Mouse (Mus musculus): ENCODE measurements at regions not wholly inside any gene's neighbourhood (a gene's known extent, or its start where the extent isn't known, plus 50 kb on each side); places are given as distances from the start of the nearest gene placed in this dataset.

DNA sequence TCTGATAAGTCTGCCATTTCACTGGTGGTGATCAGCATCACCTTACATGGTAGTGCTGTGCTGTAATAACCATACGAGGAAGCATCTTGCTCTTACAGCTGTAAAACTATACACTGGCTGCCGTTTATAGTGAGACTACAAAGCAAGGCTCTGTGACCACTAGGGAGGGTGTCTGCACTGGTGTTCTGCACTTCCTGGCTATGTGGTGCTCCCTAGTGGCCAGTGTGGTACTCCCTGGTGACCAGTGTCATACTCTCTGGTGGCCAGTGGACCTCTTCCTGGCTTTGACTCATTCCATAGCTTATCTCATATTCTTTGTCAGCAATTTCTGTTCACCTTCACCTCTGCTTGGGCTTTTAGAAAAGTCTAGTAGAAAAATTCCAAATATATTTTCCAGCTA is 114.7 kb upstream of the Lsm14a start:
- TF ChIP-seq MAZ (IDR thresholded peaks at IDR 0.05; ENCODE audit: low read depth, low read length) (no peak), ELF1 (IDR thresholded peaks at IDR 0.05; ENCODE audit: low read depth, low read length) (0 out of 2 replicates have a peak, but pooled peaks have one; percentile 33), POLR2A (IDR thresholded peaks at IDR 0.05; ENCODE audit: low read depth, low read length) (no peak), MXI1 (IDR thresholded peaks at IDR 0.05; ENCODE audit: low read depth, low read length) (no peak), EP300 (IDR thresholded peaks at IDR 0.05; ENCODE audit: low read length) (no peak), NRF1 (IDR thresholded peaks at IDR 0.05; ENCODE audit: low read depth, low read length) (no peak), USF1 (IDR thresholded peaks at IDR 0.05; ENCODE audit: low read depth, low read length) (no peak), RAD21 (IDR thresholded peaks at IDR 0.05; ENCODE audit: low read depth, low read length) (peak; percentile 17), SMC3 (IDR thresholded peaks at IDR 0.05; ENCODE audit: low read depth, low read length) (peak; percentile 16; the same call in 1 of the 2 replicates), HCFC1 (IDR thresholded peaks at IDR 0.05; ENCODE audit: low read depth, low read length) (no peak), CTCF (conservative IDR thresholded peaks at IDR 0.05 in 1 of 2, IDR thresholded peaks at IDR 0.05 in 1 of 2; ENCODE audit: low read depth in 2 of 2, low read length in 2 of 2) (peak in 1 of 2 experiments; percentile 54; a peak in 2 of 4 replicates)
- no peaks in the 10 kb centered on the region for H3K9me3 ChIP-seq (replicated peaks; ENCODE audit: low read length)
- peak; percentile 19 for DNase-seq (ENCODE audit: extremely low read depth)
- in situ Hi-C loops (cut with MboI; ENCODE audit: low pct_ligation_motif_present, low pct_unique_long_range_greater_than_20kb, low sequenced_read_pairs): loop anchor here (25.0 kb wide), 1 partner anchor 154 kb away; the partner anchor contains the start of gene Kctd15
- dilution Hi-C loops (cut with MboI; ENCODE audit: extremely low pct_ligation_motif_present, extremely low pct_unique_long_range_greater_than_20kb, low sequenced_read_pairs): no loop called here
- no peaks in the 10 kb centered on the region for H3K79me2 ChIP-seq (replicated peaks; ENCODE audit: control insufficient read depth, extremely low read depth, insufficient read depth, poor library complexity, severe bottlenecking)
- no peaks in the 10 kb centered on the region; a peak in 1 of 4 replicates for H3K4me1 ChIP-seq (ENCODE audit: control insufficient read depth in 1 of 2, insufficient read depth in 2 of 2)
- H3K4me3 ChIP-seq (replicated peaks in 1 of 3; ENCODE audit: low read depth in 2 of 3, low read length in 2 of 3, poor library complexity in 1 of 3): no peak overlapping the region
- H3K4me2 ChIP-seq (ENCODE audit: insufficient read depth, low read depth, poor library complexity, severe bottlenecking): no peak overlapping the region
- H3K9ac ChIP-seq (ENCODE audit: insufficient read depth, low read depth): no peak overlapping the region
- H3K27me3 ChIP-seq (replicated peaks): no peaks in the 10 kb centered on the region
- no peak overlapping the region for H3K27ac ChIP-seq (ENCODE audit: insufficient read depth, low read depth)
- no peaks in the 10 kb centered on the region for H3K36me3 ChIP-seq (replicated peaks in 1 of 2; ENCODE audit: control insufficient read depth in 1 of 2, insufficient read depth in 1 of 2, low read length in 1 of 2)

DNA sequence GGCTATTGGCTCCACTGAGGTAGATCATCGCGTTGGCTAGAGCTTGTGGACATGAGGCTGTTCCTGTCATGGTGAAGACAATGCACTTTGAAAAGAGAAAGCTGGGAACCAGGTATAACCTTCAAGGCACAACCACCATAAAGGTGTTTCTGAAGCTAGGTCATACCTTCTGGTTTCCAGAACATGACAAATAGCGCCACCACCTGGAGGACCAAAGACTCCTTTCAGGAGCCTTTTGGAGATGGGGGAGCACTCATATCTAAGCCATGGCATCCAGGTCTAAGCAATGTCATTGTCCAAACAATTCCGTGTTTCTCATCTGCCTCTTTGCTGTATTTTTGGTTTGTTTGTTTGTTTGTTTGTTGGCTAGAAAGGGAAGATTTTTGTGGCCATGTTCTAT is 113.7 kb upstream of the Lsm14a start:
- Histone ChIP-seq H3K4me1 (ENCODE audit: control insufficient read depth in 1 of 2, insufficient read depth in 2 of 2) (no peaks in the 10 kb centered on the region; a peak in 1 of 4 replicates), H3K4me3 (replicated peaks in 1 of 3; ENCODE audit: low read depth in 2 of 3, low read length in 2 of 3, poor library complexity in 1 of 3) (no peak overlapping the region), H3K9me3 (replicated peaks; ENCODE audit: low read length) (no peaks in the 10 kb centered on the region), H3K4me2 (ENCODE audit: insufficient read depth, low read depth, poor library complexity, severe bottlenecking) (no peak overlapping the region), H3K36me3 (replicated peaks in 1 of 2; ENCODE audit: control insufficient read depth in 1 of 2, insufficient read depth in 1 of 2, low read length in 1 of 2) (no peaks in the 10 kb centered on the region), H3K27ac (ENCODE audit: insufficient read depth, low read depth) (no peak overlapping the region), H3K9ac (ENCODE audit: insufficient read depth, low read depth) (no peak overlapping the region), H3K79me2 (replicated peaks; ENCODE audit: control insufficient read depth, extremely low read depth, insufficient read depth, poor library complexity, severe bottlenecking) (no peaks in the 10 kb centered on the region), H3K27me3 (replicated peaks) (no peaks in the 10 kb centered on the region)
- dilution Hi-C loops (cut with MboI; ENCODE audit: extremely low pct_ligation_motif_present, extremely low pct_unique_long_range_greater_than_20kb, low sequenced_read_pairs) (no loop called here), in situ Hi-C loops (cut with MboI; ENCODE audit: low pct_ligation_motif_present, low pct_unique_long_range_greater_than_20kb, low sequenced_read_pairs) (loop anchor here (25.0 kb wide), 1 partner anchor 155 kb away; the partner anchor contains the start of gene Kctd15)
- TF ChIP-seq SMC3 (IDR thresholded peaks at IDR 0.05; ENCODE audit: low read depth, low read length) (peak; percentile 26), HCFC1 (IDR thresholded peaks at IDR 0.05; ENCODE audit: low read depth, low read length) (no peak), CTCF (conservative IDR thresholded peaks at IDR 0.05 in 1 of 2, IDR thresholded peaks at IDR 0.05 in 1 of 2; ENCODE audit: low read depth in 2 of 2, low read length in 2 of 2) (peak in 1 of 2 experiments; percentile 48; a peak in 2 of 4 replicates), RAD21 (IDR thresholded peaks at IDR 0.05; ENCODE audit: low read depth, low read length) (peak; percentile 20)
- peak; percentile 12 for DNase-seq (ENCODE audit: extremely low read depth)

DNA sequence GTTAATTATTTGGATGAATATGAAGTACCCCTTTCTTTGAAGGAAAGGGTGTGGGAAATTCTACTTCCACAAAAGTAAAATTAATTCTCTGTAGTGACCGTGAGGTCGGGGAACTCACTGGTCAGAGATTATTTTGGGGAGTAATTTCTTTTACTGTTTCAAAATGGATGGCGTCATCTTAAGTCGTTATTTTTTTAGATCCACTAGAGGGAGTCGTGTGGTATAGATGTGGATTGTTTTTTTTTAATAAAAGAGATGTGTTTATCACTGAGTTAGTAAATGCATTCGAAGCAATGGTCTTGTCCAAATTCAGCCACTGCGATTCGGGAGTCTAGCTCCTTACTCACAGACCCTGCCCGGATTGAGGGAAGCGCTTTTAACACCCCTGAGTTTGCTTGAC is 100.8 kb upstream of the Lsm14a start:
- H3K4me2 ChIP-seq (ENCODE audit: insufficient read depth, low read depth, poor library complexity, severe bottlenecking): no peak overlapping the region; the same call in 1 of the 2 replicates
- H3K36me3 ChIP-seq (replicated peaks in 1 of 2; ENCODE audit: control insufficient read depth in 1 of 2, insufficient read depth in 1 of 2, low read length in 1 of 2): no peaks in the 10 kb centered on the region
- dilution Hi-C loops (cut with MboI; ENCODE audit: extremely low pct_ligation_motif_present, extremely low pct_unique_long_range_greater_than_20kb, low sequenced_read_pairs): no loop called here
- TF ChIP-seq POLR2AphosphoS2 (IDR thresholded peaks at IDR 0.05; ENCODE audit: low read depth, low read length): no peak
- no peak for TF ChIP-seq MEF2A (IDR thresholded peaks at IDR 0.05; ENCODE audit: borderline replicate concordance, low read depth, low read length)
- TF ChIP-seq ZNF384 (IDR thresholded peaks at IDR 0.05; ENCODE audit: low read depth, low read length): peak; percentile 73
- TF ChIP-seq KAT2A (IDR thresholded peaks at IDR 0.05; ENCODE audit: insufficient replicate concordance, low read length): no peak
- TF ChIP-seq IRF4 (IDR thresholded peaks at IDR 0.05; ENCODE audit: low read depth, low read length): no peak
- peak; percentile 20; the same call in 1 of the 2 replicates for TF ChIP-seq SMC3 (IDR thresholded peaks at IDR 0.05; ENCODE audit: low read depth, low read length)
- TF ChIP-seq PAX5 (IDR thresholded peaks at IDR 0.05; ENCODE audit: low read length): no peak
- TF ChIP-seq NELFE (IDR thresholded peaks at IDR 0.05; ENCODE audit: low read depth, low read length): no peak
- no peak for TF ChIP-seq JUND (conservative IDR thresholded peaks at IDR 0.05; ENCODE audit: low read depth, low read length)
- no peak for TF ChIP-seq USF1 (IDR thresholded peaks at IDR 0.05; ENCODE audit: low read depth, low read length)
- no peak for TF ChIP-seq POLR2A (IDR thresholded peaks at IDR 0.05; ENCODE audit: low read depth, low read length)
- TF ChIP-seq CTCF (conservative IDR thresholded peaks at IDR 0.05 in 1 of 2, IDR thresholded peaks at IDR 0.05 in 1 of 2; ENCODE audit: low read depth in 2 of 2, low read length in 2 of 2): peak in 1 of 2 experiments; percentile 41; a peak in 2 of 4 replicates
- TF ChIP-seq ELF1 (IDR thresholded peaks at IDR 0.05; ENCODE audit: low read depth, low read length): no peak
- no peak for TF ChIP-seq RCOR1 (conservative IDR thresholded peaks at IDR 0.05; ENCODE audit: low read depth, low read length)
- no peak for TF ChIP-seq UBTF (IDR thresholded peaks at IDR 0.05; ENCODE audit: low read depth, low read length)
- TF ChIP-seq ETS1 (conservative IDR thresholded peaks at IDR 0.05; ENCODE audit: low read depth, low read length): no peak
- H3K4me1 ChIP-seq (ENCODE audit: control insufficient read depth in 1 of 2, insufficient read depth in 2 of 2): no peaks in the 10 kb centered on the region
- H3K27me3 ChIP-seq (replicated peaks): no peaks in the 10 kb centered on the region
- no peaks in the 10 kb centered on the region for H3K79me2 ChIP-seq (replicated peaks; ENCODE audit: control insufficient read depth, extremely low read depth, insufficient read depth, poor library complexity, severe bottlenecking)
- H3K9me3 ChIP-seq (replicated peaks; ENCODE audit: low read length): peaks cover 13% of the 10 kb centered on the region
- no peak overlapping the region for H3K9ac ChIP-seq (ENCODE audit: insufficient read depth, low read depth)
- in situ Hi-C loops (cut with MboI; ENCODE audit: low pct_ligation_motif_present, low pct_unique_long_range_greater_than_20kb, low sequenced_read_pairs): no loop called here
- H3K4me3 ChIP-seq (replicated peaks in 1 of 3; ENCODE audit: low read depth in 2 of 3, low read length in 2 of 3, poor library complexity in 1 of 3): no peak overlapping the region
- H3K27ac ChIP-seq (ENCODE audit: insufficient read depth, low read depth): no peak overlapping the region
- DNase-seq (ENCODE audit: extremely low read depth): peak; percentile 6

Data from CH12.LX (cell line).